Mouse (Mus musculus) hindbrain, embryonic 13.5 days (tissue): ENCODE results near the gene E130308A19Rik. TPM values are rescaled to one million over a fixed set of nuclear protein-coding genes. Genes with fewer than 3 reads are reported as not detected.

Source experiments
- ATAC-seq: fragments of 200-750 bp; cut with Nextera tagmentation; 2 replicates; pipeline ENCODE4 v1.8.0; 2017; ENCODE audit warnings: moderate TSS enrichment; ENCODE audit not compliant: low FRiP score
- H3K27ac ChIP-seq: fragments of 300-500 bp; sonication (generic); 2 replicates; pipeline ENCODE4 v1.5.1; 2015; ENCODE audit warnings: inconsistent platforms, mild to moderate bottlenecking, moderate library complexity
- H3K27me3 ChIP-seq: fragments of 300-500 bp; sonication (generic); 2 replicates; pipeline ENCODE4 v1.6.1; 2015; ENCODE audit warnings: mild to moderate bottlenecking, inconsistent platforms
- H3K36me3 ChIP-seq: fragments of 300-500 bp; sonication (generic); 2 replicates; pipeline ENCODE4 v1.6.1; 2015; ENCODE audit warnings: mild to moderate bottlenecking, inconsistent platforms
- H3K4me1 ChIP-seq: fragments of 300-500 bp; sonication (generic); replicated peaks from 2 replicates; pipeline ENCODE4 v1.6.1; 2015; ENCODE audit warnings: inconsistent platforms
- H3K4me2 ChIP-seq: fragments of 300-500 bp; sonication (generic); 2 replicates; pipeline ENCODE4 v1.6.1; 2015; ENCODE audit warnings: inconsistent platforms, mild to moderate bottlenecking, moderate library complexity
- H3K4me3 ChIP-seq: fragments of 300-500 bp; sonication (generic); 2 replicates; pipeline ENCODE4 v1.5.1; 2015; ENCODE audit warnings: mild to moderate bottlenecking, inconsistent platforms
- H3K9ac ChIP-seq: fragments of 300-500 bp; sonication (generic); 2 replicates; pipeline ENCODE4 v1.6.1; 2015; ENCODE audit warnings: mild to moderate bottlenecking, inconsistent platforms
- H3K9me3 ChIP-seq: fragments of 300-500 bp; sonication (generic); 2 replicates; pipeline ENCODE4 v1.6.1; 2016; ENCODE audit warnings: inconsistent platforms
- WGBS: fragments of 180-500 bp; shearing (Covaris S2); methylation state at CpG from one replicate; pipeline ENCODE4 v1.1.7; 2015; 5-methylcytosine and 5-hydroxymethylcytosine counted together
- polyA plus RNA-seq: library from polyadenylated mRNA; unstranded; fragments of >200 nt; fragmentation: Nextera tagmentation; extraction: Ambion mirVana; gene quantifications from 2 replicates; pipeline ENCODE4 v1.2.1, GENCODE M21; 2015

E130308A19Rik gene
- polyA plus RNA-seq, 1 experiment from 2014 or later, result 65.4 TPM

DNA sequence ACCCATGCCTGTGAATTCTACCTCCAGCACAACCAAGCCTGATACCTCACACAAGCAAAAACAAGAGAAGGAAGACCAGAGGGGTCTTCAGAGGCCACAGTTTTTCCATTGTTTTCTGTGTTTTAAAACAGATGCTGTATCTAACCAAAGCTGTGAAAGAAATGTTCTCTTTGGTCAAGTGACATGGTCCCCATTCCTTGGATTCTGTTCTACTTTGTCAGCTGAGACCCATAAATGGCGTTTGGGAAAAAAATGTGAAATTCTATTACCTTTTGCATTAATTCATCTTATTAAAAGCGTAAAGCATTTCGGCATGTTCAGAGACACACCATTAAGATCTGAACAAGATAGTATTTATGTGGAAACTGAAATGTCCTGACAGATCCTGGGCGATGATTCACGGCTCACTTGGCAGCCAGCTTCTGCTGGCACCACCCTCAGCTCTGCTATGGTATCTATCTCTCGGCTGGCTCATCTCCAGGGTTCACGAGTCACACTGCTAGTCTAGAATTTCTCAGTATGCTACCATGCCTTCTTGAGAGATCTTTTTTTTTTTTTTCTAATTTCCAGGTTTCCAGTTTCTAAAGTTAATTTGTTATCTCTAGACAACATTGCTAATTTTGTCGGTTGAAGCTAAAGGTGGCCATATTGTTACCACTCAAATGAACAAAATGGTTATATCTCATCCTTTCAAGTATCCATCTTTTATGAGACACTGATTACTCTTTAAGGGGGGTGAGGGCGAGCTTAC is 130.5 kb downstream of the E130308A19Rik start:
- no peak for ATAC-seq
- Histone ChIP-seq H3K4me3 (no peak overlapping the region), H3K4me1 (peaks cover 11% of the 10 kb centered on the region), H3K4me2 (no peak overlapping the region), H3K27me3 (no peaks in the 10 kb centered on the region), H3K9ac (no peak overlapping the region), H3K27ac (peak overlapping the region; percentile 44; the same call in 1 of the 2 replicates), H3K36me3 (peaks cover 15% of the 10 kb centered on the region), H3K9me3 (no peaks in the 10 kb centered on the region)
- 82% methylated on average over 9 of the region's 9 CpGs for WGBS

DNA sequence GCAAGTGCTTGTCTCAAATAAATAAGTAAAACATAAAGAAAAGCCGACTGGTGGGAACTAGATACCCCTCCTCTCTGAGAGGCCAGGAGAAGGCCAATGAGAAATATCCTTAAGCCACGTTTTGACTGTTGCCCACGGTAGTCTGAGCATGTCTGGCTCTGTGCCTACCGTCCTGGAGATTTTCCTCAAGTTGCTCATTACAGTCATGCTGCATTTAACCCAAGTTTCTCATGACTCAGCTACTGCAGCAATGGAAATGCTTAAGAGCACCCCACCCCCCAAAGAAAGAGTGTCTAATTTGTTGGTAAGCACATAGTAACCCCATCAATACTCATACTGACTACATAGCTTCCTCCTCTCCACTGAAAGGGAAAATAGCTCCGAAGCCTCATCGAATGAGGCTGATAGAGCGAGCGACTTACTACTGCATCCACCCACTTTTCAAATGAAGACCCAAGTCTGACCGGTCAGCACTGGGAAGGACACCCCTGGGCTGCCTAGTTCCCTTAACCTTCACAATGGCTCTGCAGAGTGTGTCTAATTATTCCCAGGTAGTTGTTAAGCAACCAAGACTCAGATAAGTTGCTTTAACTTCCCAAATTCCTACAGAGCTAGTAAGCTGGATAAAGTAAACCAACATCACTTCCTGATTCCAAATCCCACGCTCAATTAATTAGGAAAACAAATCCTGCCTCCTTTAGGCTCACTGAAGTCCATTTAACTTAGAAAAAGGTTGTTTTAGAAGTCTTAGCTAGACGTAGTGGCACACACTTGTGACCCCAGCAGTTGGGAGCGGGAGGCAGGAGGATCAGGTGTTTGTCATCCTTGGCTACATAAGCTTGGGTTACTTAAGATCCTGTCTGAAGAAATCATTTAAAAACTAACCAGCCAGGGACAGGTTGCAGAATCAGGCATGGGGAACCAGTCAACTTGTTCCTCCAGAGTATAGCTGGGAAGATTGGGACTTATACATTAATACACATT is 131.7 kb downstream of the E130308A19Rik start:
- Histone ChIP-seq H3K4me3 (no peak overlapping the region), H3K4me1 (peaks cover 11% of the 10 kb centered on the region), H3K27me3 (no peaks in the 10 kb centered on the region), H3K9ac (no peak overlapping the region), H3K36me3 (peaks cover 6% of the 10 kb centered on the region), H3K9me3 (no peaks in the 10 kb centered on the region), H3K27ac (no peak overlapping the region), H3K4me2 (no peak overlapping the region)
- 83% methylated on average over 12 of the region's 12 CpGs for WGBS
- ATAC-seq, result no peak

DNA sequence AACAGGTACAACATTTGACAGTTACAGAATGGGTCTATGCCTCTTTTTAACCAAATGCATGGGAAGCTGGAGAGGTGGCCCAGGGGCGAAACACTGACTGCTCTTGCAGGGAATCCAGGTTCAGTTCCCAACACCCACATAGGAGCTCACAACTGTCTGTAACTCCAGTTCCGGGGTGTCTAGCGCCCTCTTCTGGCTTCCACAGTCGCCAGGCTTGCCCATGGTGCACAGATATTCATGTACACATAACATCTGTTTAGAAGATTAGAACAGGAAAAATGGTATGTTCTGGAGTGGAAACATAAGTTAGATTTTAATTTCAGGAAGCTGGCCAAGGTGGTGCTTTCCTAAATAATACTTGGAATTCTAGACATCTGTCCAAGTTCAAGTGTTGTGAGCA is 134.0 kb downstream of the E130308A19Rik start:
- H3K4me1 ChIP-seq, result peaks cover 16% of the 10 kb centered on the region
- H3K4me3 ChIP-seq, result no peak overlapping the region
- ATAC-seq, result no peak
- H3K27ac ChIP-seq, result no peak overlapping the region
- no peak overlapping the region for H3K4me2 ChIP-seq
- no peak overlapping the region for H3K9ac ChIP-seq
- H3K36me3 ChIP-seq, result no peaks in the 10 kb centered on the region; the same call in 1 of the 2 replicates
- WGBS, result 74% methylated on average over 4 of the region's 4 CpGs
- H3K27me3 ChIP-seq, result no peaks in the 10 kb centered on the region
- H3K9me3 ChIP-seq, result no peaks in the 10 kb centered on the region

DNA sequence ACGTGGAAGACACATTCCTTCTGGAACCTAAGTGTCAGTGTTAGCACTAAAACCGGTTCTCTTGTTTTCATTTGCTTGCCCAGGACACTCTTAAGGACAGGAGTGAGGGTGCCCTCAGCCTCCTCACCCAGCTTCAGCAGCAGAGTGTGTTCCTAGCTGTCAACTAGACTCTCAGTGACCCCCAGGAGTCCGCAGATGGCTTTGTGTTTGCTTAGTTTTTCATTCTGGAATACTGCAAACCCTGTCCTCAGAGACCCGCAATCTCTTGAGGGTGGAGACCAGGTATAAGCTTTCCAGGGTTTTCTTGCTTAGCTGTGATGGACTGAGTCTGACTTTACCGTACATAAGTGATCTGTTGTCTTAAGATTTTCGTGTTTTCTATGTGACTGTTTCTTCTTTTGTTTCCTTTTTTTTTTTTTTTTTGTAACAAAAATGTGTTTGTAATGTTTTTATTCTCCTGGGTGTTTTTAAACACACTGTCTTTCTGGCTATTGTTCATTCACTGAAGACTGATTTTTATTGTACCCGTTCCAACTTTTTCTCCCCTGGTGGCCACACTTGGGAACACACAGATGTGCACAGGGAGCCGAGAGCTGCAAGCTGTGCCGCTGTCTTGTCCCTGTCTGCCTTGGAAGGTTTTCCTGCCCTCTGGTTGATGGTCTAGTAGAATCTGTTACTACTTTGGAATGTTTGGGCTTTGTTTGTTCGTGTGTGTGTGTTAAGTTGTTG is 134.8 kb downstream of the E130308A19Rik start:
- WGBS, result 54% methylated on average over 10 of the region's 10 CpGs
- no peaks in the 10 kb centered on the region for H3K27me3 ChIP-seq
- no peaks in the 10 kb centered on the region; the same call in 1 of the 2 replicates for H3K36me3 ChIP-seq
- H3K4me1 ChIP-seq, result peaks cover 23% of the 10 kb centered on the region
- no peak overlapping the region for H3K4me3 ChIP-seq
- H3K9ac ChIP-seq, result no peak overlapping the region
- ATAC-seq, result no peak
- no peak overlapping the region for H3K27ac ChIP-seq
- H3K4me2 ChIP-seq, result no peak overlapping the region
- H3K9me3 ChIP-seq, result no peaks in the 10 kb centered on the region

DNA sequence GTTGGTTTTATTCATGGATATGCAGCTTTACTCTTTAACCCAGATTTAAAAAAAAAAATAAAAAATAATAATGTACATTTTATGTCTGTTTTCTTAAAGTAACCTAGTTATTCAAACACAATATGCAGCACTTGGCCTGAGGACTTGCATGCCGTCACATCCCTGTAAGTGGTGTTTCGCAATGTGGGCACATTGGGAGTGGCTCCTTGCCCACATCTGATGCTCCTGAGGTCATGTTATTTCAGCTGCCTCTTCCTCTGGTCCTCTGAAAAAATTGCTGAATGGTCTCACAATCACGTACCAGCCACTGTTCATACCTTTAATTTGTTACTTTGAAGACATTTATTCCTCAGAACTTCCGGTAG is 135.3 kb downstream of the E130308A19Rik start:
- Histone ChIP-seq H3K4me2 (no peak overlapping the region), H3K27me3 (no peaks in the 10 kb centered on the region), H3K36me3 (no peaks in the 10 kb centered on the region; the same call in 1 of the 2 replicates), H3K4me3 (no peak overlapping the region), H3K9me3 (no peaks in the 10 kb centered on the region), H3K27ac (no peak overlapping the region), H3K4me1 (peaks cover 28% of the 10 kb centered on the region), H3K9ac (no peak overlapping the region)
- WGBS, result 87% methylated on average over 4 of the region's 4 CpGs
- no peak for ATAC-seq

DNA sequence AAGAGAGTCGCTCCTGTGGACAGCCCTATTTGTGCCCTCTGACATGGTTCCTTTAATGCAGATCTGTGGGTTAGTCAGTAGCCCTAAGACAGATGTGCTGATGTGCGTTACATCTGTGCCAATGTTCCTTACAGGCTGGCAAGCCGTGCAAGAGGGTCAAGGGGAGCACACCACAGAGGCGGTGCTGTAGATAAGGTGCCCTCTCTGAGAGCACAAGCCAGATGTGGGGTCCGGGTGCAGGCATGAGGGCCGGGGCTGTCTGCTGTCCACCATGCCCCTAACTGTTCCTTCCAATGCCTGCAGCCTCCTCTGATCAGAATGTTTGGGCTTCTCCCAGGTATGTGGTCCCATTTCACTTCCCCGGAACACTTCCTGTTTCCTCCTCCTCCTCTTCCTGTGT is 138.9 kb downstream of the E130308A19Rik start:
- WGBS, result 73% methylated on average over 7 of the region's 7 CpGs
- Histone ChIP-seq H3K9ac (peak overlapping the region; percentile 43), H3K36me3 (peaks cover 4% of the 10 kb centered on the region), H3K4me1 (peaks cover 22% of the 10 kb centered on the region), H3K4me3 (no peak overlapping the region), H3K9me3 (no peaks in the 10 kb centered on the region), H3K4me2 (0 out of 2 replicates have a peak overlapping the region, but pooled peaks have one; percentile 17), H3K27me3 (no peaks in the 10 kb centered on the region), H3K27ac (peak overlapping the region; percentile 72)
- peak; percentile 14; the same call in 1 of the 2 replicates for ATAC-seq

DNA sequence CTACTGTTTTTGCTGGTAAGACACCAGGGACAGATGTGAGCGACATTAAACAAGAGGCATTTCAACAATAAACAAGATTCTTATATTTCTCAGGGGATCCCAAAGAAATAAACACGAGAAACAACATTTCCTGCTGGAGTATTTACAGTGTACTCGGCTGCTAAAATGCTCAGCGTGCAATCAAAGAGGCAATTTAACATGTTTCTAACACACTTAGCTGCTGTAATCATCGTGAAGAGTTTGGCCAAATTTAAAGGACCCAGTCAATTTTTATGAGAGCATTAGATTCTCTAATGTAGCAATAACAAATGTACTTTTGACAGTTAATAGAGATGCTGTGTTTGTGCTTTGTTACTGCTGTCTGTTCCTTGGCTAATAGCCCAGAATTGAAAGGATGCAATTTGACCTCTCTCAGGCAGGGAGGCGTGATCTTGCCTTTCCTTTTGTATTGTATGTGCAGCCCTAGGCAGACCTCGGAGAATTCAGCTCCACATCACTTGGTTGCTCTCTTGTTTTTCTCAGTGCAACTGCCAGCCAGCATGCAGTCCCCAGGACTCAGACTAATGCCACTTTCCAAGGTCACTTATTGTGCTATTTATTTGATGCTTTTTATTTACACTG is 139.5 kb downstream of the E130308A19Rik start:
- H3K27ac ChIP-seq, result peak overlapping the region; percentile 72
- H3K9me3 ChIP-seq, result no peaks in the 10 kb centered on the region
- H3K4me3 ChIP-seq, result no peak overlapping the region
- 19% methylated on average over 7 of the region's 7 CpGs for WGBS
- peak overlapping the region; percentile 17; the same call in 1 of the 2 replicates for H3K4me2 ChIP-seq
- peak; percentile 67 for ATAC-seq
- H3K9ac ChIP-seq, result peak overlapping the region; percentile 43
- peaks cover 19% of the 10 kb centered on the region for H3K4me1 ChIP-seq
- H3K27me3 ChIP-seq, result no peaks in the 10 kb centered on the region
- peaks cover 9% of the 10 kb centered on the region for H3K36me3 ChIP-seq

DNA sequence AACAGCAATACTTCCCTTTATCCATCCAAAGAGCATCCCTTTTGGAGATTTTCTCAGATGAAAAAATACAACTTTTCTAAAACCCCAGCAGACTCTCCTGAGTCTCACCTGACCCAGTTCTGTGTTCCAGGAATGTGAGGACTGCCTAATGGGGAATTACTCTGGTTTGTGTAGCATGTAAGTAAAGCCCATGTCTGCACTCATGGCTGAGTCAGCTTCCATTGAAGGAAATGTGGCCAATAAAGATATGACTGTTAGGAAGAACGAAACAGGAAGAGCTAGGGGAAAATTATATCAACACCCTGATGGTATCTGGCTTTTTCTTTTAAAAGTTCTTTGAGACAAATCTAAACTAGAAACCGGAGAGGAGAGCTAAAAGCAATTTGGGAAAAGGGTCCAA is 141.7 kb downstream of the E130308A19Rik start:
- WGBS, result 88% methylated on average over 2 of the region's 2 CpGs

DNA sequence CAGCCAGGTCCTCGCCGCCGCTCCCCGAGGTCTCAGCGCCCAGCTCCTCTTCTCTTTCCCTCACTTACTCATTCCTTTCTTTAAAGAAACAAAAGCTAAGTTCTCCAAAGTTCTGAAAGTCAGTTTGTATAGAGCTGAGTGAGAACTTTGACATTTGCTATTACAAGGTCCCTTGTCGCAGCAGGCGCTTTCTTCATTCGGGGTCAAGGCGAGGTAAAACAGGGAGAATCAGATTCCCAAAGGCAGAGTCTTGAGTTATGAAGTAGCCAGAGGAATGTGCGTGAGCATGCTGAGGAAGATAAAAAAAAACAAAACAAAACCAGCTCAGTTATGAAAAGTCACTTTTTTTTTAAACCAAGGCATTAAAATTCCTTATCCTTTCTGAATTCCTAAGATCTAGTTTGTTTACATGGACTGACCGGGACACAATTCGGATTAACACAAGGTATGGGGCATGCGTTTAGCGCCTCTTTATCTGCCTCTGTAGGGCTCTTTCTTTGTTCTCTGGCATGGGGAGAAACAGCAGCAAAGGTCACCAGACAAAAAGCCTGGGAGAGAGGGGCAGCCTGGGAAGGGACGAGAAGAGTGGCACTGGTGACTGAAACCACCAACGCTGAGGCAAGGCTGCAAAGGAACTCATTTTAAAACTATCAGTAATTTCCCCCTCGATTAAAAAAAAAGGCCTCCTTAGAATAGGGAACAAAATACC is 146.3 kb downstream of the E130308A19Rik start:
- Histone ChIP-seq H3K4me2 (no peak overlapping the region), H3K27me3 (no peaks in the 10 kb centered on the region), H3K4me3 (no peak overlapping the region), H3K9ac (no peak overlapping the region), H3K36me3 (peaks cover 40% of the 10 kb centered on the region), H3K9me3 (no peaks in the 10 kb centered on the region), H3K4me1 (peaks cover 7% of the 10 kb centered on the region; the same call in 1 of the 2 replicates), H3K27ac (no peak overlapping the region)
- no peak for ATAC-seq
- WGBS, result 28% methylated on average over 17 of the region's 17 CpGs

More for the DNA sequence above, 141.7 kb downstream of the E130308A19Rik start:
- no peak for ATAC-seq
- Histone ChIP-seq H3K4me2 (no peak overlapping the region), H3K36me3 (peaks cover 28% of the 10 kb centered on the region), H3K27me3 (no peaks in the 10 kb centered on the region), H3K9ac (no peak overlapping the region), H3K27ac (no peak overlapping the region), H3K9me3 (no peaks in the 10 kb centered on the region), H3K4me3 (no peak overlapping the region), H3K4me1 (peaks cover 22% of the 10 kb centered on the region)

DNA sequence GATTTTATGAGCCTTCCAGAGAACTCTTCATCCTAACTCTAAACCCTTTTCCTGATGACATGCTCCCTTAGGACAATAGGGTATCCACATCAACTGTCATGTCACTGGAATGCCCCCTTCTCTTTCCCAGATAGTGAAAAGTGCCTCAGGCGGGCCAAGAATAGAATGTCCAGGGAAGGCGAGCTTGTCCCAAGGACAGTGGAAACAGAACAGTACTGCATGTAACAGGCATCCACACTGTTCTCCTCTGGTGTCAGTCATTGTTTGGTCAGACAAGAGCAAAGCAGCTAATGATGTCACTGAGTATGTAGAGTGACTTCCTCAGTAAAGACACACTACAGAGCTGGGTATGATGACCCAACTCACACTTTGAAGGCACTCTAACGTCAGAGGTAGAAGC is 151.8 kb downstream of the E130308A19Rik start:
- no peaks in the 10 kb centered on the region for H3K27me3 ChIP-seq
- no peak overlapping the region for H3K27ac ChIP-seq
- ATAC-seq, result no peak
- no peaks in the 10 kb centered on the region for H3K9me3 ChIP-seq
- 81% methylated on average over 3 of the region's 3 CpGs for WGBS
- H3K9ac ChIP-seq, result no peak overlapping the region
- peaks cover 10% of the 10 kb centered on the region for H3K4me1 ChIP-seq
- no peak overlapping the region for H3K4me3 ChIP-seq
- H3K36me3 ChIP-seq, result peaks cover 12% of the 10 kb centered on the region
- no peak overlapping the region for H3K4me2 ChIP-seq

DNA sequence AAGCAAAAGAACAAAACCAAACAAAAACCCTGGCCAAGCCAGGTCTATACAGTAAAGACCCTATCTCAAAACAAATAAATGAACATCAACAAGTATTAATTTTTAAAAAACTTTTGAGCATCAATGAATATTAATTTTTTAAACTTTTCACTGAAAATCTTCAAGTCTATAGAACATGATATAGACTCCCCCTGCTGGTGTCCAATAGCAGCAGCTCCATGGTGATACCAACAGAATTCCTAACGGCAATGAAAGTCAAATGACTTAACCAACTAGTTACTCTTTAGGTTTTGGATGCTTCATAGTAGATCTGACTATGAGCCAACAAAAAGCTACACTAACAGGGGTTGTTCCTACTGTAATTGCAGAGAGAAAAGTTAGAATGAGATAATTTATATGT is 154.6 kb downstream of the E130308A19Rik start:
- Histone ChIP-seq H3K27me3 (no peaks in the 10 kb centered on the region), H3K9ac (no peak overlapping the region), H3K27ac (no peak overlapping the region), H3K36me3 (no peaks in the 10 kb centered on the region), H3K4me3 (no peak overlapping the region), H3K4me2 (no peak overlapping the region), H3K4me1 (peaks cover 13% of the 10 kb centered on the region), H3K9me3 (no peaks in the 10 kb centered on the region)
- ATAC-seq, result no peak
- 9% methylated on average over 1 of the region's 1 CpGs for WGBS
